Mouse (Mus musculus) R1 (cell line): Measurements from ENCODE around the gene Prn.

Source experiments
- DNase-seq: peaks from one replicate; pipeline ENCODE4 v3.0.0-alpha.2; 2018; ENCODE audit warnings: low read depth, low spot score

Prn gene

DNA sequence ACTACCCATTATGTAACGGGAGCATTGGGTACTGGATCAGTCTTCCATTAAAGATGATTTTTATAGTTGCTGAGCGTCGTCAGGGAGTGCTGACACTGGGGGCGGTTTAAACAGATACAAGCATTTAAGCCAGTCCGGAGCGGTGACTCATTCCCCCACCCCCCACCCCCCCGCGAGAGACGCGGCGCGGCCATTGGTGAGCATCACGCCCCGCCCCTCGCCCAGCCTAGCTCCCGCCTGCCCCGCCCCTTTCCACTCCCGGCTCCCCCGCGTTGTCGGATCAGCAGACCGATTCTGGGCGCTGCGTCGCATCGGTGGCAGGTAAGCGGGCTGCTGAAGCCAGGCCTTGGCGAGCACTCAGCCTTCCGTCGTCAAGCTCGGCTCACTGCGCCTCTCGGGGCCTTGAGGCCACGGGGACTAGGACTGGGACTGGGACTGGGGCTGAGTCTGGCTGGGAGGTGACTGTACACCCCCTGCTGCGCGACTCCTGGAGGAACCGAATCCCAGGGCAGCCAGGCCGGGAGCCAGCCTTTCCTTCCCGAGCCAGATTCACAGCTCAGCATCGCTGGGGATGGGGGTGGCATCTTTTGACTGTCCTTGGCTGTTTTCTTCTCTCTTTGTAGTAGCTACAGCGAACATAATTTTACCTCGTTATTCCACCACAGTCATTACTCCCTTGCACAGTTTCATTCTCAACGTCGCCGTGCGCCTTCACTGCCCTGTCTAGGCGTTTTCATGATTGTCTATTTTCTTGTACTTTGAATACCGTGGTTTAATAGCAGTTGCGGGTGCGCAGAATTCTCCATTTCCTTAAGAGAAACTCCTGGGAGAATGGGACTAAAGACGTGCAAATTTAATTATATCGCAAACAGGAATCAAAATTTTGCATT, at the start of gene Prn, which contains the start of gene Prnp:
Gene Prn, plus strand, starts transcription at position 275 of the 890 bp plus-strand sequence.
Gene Prnp, plus strand, starts transcription at position 246 of the 890 bp plus-strand sequence.
- DNase-seq: peak; percentile 91

DNA sequence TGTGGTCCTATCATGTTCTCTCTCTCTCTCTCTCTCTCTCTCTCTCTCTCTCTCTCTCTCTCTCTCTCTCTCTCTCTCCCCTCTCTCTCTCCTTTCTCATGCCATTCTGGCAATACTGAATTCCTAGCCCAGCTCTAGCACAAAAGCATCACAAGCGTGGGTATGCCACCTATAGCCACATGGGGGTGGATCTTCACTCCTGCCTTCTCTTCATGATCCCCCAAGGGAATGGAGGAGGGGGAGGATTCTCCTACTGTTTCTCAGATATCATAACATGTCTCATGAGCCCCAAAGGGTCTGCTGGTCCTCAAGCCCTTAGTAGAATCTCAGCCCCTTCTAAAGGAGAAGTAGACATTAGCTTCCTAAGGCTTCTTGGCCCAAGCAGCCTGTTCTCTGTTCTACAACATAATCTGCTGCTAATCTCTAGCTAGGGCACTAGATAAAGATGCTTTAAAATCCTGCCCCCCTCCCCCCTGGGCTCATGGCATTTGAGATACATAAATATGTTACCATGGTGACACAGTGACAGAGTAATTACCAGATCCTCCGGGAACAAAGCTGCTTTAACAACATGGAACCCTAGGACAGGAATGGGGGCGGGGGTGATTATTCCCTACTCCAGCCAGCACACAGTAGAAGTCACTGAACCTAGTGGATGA, 47.0 kb upstream of the Prn start:
- DNase-seq: no peak

- no peak for DNase-seq
Observed at GRCm38 (mm10) chr2:131863472-131863871, 46.3 kb upstream of the Prn start.

GRCm38 (mm10) chr2:131864262-131864796, 45.4 kb upstream of the Prn start:
- DNase-seq: no peak

- no peak for DNase-seq
Observed at GRCm38 (mm10) chr2:131866676-131867075, 43.1 kb upstream of the Prn start.

DNA sequence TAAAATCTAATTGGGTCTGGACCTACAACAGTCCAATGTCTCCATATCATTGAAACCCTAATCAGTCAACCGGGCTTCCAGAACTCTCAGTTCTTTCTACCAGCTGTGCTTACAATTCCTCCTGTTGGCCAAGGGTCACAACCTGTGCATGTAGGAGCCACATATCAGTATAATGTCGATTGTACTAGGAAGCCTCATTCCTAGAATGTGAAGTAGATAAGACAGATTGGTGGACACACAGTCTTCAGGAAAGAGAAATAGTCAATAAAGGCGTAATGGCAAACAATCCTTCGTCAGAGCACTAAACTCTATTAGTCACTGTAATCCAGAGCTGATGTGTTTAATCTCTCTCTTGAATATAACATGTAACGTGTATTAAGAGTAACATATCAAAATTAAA, 40.8 kb upstream of the Prn start:
- DNase-seq: no peak

DNA sequence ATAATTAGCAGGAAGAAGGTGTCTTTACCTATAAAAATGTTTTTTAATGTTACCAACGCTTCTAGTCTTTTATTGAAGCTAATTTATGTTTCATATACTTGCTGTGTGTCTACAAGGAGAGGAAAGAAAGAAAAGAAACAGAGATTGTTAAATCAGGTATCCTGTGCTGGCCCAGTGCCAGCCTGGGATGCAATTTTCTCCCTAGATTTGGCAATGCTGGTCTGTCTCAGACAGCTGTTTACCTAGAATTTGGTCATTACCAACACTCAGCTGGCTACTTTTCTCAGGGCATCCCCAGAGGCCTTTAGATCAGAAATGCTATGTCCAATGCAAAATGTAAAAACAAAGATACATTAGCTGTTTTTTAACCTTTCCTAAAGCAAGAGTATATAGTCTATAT, 36.4 kb upstream of the Prn start:
- no peak for DNase-seq

DNA sequence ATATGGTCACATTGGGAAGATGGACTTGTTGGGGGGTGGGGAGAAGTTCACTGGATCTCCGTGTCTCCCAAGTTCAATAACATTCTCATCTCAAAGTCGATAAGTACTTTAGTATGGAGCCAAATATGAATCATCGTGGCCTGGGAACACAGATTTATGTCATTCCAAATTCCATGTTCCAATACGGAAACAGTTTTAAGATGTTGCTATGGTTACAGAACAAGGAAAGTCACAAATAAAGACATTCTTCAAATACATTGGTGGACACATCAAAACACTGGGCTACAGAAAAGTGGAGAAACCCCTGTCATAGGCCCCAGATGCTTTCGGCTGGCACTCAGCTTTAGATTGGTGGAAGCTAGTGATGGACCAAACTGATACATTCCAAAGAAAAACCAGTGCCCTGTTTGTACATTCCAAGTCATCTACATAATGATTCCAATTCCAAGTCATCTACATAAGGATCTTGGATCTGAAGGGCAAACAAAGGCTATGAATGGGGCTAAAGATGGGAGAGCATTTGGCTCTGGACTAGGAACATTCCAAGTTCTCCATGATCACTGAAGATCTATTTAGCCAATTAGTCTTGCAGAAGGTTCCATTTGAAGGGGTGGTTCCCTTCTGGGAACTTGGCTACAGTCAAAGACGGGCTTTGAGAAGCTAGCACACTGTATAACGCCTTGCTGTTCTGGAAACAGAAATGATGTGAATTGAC, 33.0 kb upstream of the Prn start:
- peak; percentile 52 for DNase-seq

- DNase-seq: peak; percentile 50
Observed at GRCm38 (mm10) chr2:131881766-131882165, 28.0 kb upstream of the Prn start.

- peak; percentile 87 for DNase-seq
Observed at GRCm38 (mm10) chr2:131883136-131883535, 26.6 kb upstream of the Prn start.

DNA sequence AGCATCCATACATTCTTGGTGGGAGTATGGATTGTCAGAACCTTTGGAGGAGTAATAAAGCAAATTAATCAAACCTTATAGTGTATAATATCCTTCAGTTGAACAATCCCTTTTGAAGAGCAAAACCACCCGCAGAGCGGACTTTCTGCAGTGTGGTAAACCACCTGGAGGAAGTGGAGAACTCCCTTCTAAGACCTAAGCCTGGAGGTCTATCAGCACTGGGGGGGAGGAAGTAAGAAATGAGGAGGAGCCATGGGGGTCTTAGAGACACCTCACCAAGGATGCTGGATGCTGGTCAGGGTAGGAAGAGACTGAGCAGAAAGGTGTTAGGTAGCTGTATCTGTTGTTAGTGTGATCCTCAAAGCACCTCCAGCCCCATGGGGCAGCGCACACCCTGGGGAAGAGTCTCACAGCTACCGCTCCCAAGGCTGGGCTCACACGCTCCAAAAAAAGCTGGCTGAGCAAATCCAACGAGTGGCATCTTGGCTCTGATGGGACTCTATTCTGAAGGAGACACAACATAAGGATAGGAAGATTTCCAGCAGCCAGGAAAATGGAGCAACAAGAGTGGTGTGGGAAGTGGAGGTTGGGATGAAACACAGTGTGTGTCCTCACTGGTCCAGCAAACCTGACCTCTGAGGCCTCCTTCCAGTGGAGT, 23.1 kb upstream of the Prn start:
- no peak for DNase-seq

- no peak for DNase-seq
Observed at GRCm38 (mm10) chr2:131888233-131888632, 21.5 kb upstream of the Prn start.

GRCm38 (mm10) chr2:131892534-131892933, 17.2 kb upstream of the Prn start:
- no peak for DNase-seq

- DNase-seq: no peak
Observed at GRCm38 (mm10) chr2:131895106-131895505, 14.7 kb upstream of the Prn start.

DNA sequence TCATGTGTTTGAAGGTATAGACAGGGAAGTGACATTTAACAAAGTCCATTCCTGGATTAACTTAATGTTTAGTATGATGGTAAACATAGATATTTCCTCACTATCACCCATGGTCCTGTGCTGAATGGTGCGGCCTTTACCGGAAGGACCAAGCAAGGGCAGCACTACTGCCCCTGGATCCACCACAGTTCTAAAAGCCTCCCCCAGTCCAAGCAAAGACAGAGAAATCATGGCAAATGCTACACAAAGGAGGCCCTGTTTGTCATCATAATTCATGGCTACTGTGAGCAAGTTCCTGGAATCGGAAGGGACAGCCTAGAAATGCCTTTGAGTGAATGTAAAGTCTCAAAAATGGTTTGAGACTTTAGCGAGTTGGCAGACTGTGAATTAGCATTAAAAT, 13.7 kb upstream of the Prn start:
- DNase-seq: no peak

GRCm38 (mm10) chr2:131897336-131898109, 12.2 kb upstream of the Prn start:
- no peak for DNase-seq

- no peak for DNase-seq
Observed at GRCm38 (mm10) chr2:131902423-131902822, 7.3 kb upstream of the Prn start.

GRCm38 (mm10) chr2:131902867-131903266, 6.9 kb upstream of the Prn start:
- DNase-seq: peak; percentile 50

GRCm38 (mm10) chr2:131905025-131905424, 4.7 kb upstream of the Prn start:
- no peak for DNase-seq

DNA sequence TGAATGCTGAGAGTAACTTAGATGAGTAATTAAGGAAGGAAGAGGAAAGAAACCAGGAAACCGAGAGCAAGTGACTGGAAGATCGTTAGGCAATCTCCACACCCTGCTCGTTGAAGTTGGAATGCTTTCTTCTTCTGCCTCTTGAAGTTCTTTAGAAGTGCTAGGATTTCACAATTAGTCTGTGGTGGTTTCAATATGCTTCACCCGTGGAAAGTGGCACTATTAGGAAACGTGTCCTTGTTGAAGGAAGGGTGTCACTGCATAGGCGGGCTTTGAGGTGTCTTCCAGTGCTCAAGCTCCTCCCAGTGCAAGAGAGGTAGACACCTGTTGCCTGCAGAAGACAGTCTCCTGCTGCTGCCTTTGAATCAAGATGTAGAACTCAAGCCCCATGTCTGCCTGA, 4.0 kb upstream of the Prn start:
- no peak for DNase-seq

DNA sequence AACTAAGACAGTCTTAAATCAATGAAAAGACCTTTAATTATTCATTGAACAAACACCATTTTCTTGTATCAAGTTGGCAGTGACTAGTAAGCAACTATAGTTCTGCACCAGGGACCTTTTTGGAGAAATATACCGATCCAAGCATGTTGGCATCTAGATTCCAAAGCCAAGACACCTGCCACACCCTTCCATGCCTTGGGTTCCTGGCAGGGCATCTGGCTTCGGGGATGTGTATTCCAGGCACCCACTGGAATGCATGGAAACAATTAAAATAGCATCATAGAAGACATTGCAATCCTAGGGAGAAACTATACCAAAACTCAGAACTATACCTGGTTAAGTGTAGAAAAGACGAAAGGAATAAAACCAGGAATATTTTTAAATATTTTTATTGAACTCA, 3.5 kb upstream of the Prn start:
- DNase-seq: no peak
